Mouse (Mus musculus) midbrain, embryonic 13.5 days (tissue): ENCODE data around the gene Pitx1. TPM values are rescaled to one million over a fixed set of nuclear protein-coding genes. Genes with fewer than 3 reads are reported as not detected.

ENCODE experiments used
- ATAC-seq: fragments of 200-750 bp; cut with Nextera tagmentation; 2 replicates; pipeline ENCODE4 v1.8.0; 2017; ENCODE audit warnings: mild to moderate bottlenecking, moderate TSS enrichment, moderate library complexity
- H3K27ac ChIP-seq: fragments of 300-500 bp; sonication (generic); 2 replicates; pipeline ENCODE4 v1.5.1; 2015; ENCODE audit warnings: inconsistent platforms, mild to moderate bottlenecking, moderate library complexity
- H3K27me3 ChIP-seq: fragments of 300-500 bp; sonication (generic); 2 replicates; pipeline ENCODE4 v1.6.1; 2015; ENCODE audit warnings: mild to moderate bottlenecking, inconsistent platforms
- H3K36me3 ChIP-seq: fragments of 300-500 bp; sonication (generic); 2 replicates; pipeline ENCODE4 v1.6.1; 2015; ENCODE audit warnings: mild to moderate bottlenecking, inconsistent platforms
- H3K4me1 ChIP-seq: fragments of 300-500 bp; sonication (generic); replicated peaks from 2 replicates; pipeline ENCODE4 v1.6.1; 2015; ENCODE audit warnings: inconsistent platforms
- H3K4me2 ChIP-seq: fragments of 300-500 bp; sonication (generic); replicated peaks from 2 replicates; pipeline ENCODE4 v1.6.1; 2015; ENCODE audit warnings: moderate library complexity, mild to moderate bottlenecking, inconsistent platforms
- H3K4me3 ChIP-seq: fragments of 300-500 bp; sonication (generic); replicated peaks from 2 replicates; pipeline ENCODE4 v1.5.1; 2015; ENCODE audit warnings: mild to moderate bottlenecking, inconsistent platforms
- H3K9ac ChIP-seq: fragments of 300-500 bp; sonication (generic); replicated peaks from 2 replicates; pipeline ENCODE4 v1.6.1; 2015; ENCODE audit warnings: mild to moderate bottlenecking, inconsistent platforms
- H3K9me3 ChIP-seq: fragments of 300-500 bp; sonication (generic); 2 replicates; pipeline ENCODE4 v1.6.1; 2016; ENCODE audit warnings: mild to moderate bottlenecking, inconsistent platforms
- WGBS: fragments of 180-500 bp; shearing (Covaris S2); methylation state at CpG from one replicate; pipeline ENCODE4 v1.1.7; 2015; 5-methylcytosine and 5-hydroxymethylcytosine counted together
- polyA plus RNA-seq: library from polyadenylated mRNA; unstranded; fragments of >200 nt; fragmentation: Nextera tagmentation; extraction: Ambion mirVana; gene quantifications from 2 replicates; pipeline ENCODE4 v1.2.1, GENCODE M21; 2015

Pitx1 gene
- polyA plus RNA-seq, result 0.75 and 1.5 TPM in 2 replicates

GRCm38 (mm10) chr13:55836142-55836625, at the start of gene Pitx1:
Pitx1 (minus strand) TSS chr13:55836192.
- ATAC-seq, result no peak
- WGBS, result under 1% methylated on average over 26 of the region's 36 CpGs
- Histone ChIP-seq H3K4me3 (peak within 1 kb of the TSS; percentile 15), H3K36me3 (no peaks in the 10 kb centered on the region), H3K9ac (no peak within 1 kb of the TSS), H3K27ac (no peak within 1 kb of the TSS), H3K4me2 (peak within 1 kb of the TSS; percentile 10), H3K27me3 (peaks cover 100% of the 10 kb centered on the region), H3K9me3 (no peaks in the 10 kb centered on the region), H3K4me1 (peaks cover 40% of the 10 kb centered on the region)

GRCm38 (mm10) chr13:55881431-55882202, 45.6 kb upstream of the Pitx1 start:
- 0 out of 2 replicates have a peak, but pooled peaks cover 3% of the 10 kb centered on the region for H3K27me3 ChIP-seq
- H3K4me3 ChIP-seq, result no peak overlapping the region
- H3K27ac ChIP-seq, result no peak overlapping the region
- H3K36me3 ChIP-seq, result no peaks in the 10 kb centered on the region
- no peak overlapping the region for H3K4me2 ChIP-seq
- H3K4me1 ChIP-seq, result peaks cover 7% of the 10 kb centered on the region; the same call in 1 of the 2 replicates
- 45% methylated on average over 16 of the region's 16 CpGs for WGBS
- ATAC-seq, result no peak; the same call in 1 of the 2 replicates
- no peak overlapping the region for H3K9ac ChIP-seq
- no peaks in the 10 kb centered on the region for H3K9me3 ChIP-seq

GRCm38 (mm10) chr13:55878353-55878752, 42.4 kb upstream of the Pitx1 start:
- Histone ChIP-seq H3K9me3 (no peaks in the 10 kb centered on the region), H3K9ac (no peak overlapping the region), H3K4me2 (no peak overlapping the region), H3K27me3 (0 out of 2 replicates have a peak, but pooled peaks cover 3% of the 10 kb centered on the region), H3K27ac (no peak overlapping the region), H3K36me3 (no peaks in the 10 kb centered on the region), H3K4me1 (peaks cover 15% of the 10 kb centered on the region), H3K4me3 (no peak overlapping the region)
- 83% methylated on average over 4 of the region's 4 CpGs for WGBS
- ATAC-seq, result no peak

GRCm38 (mm10) chr13:55871410-55871809, 35.4 kb upstream of the Pitx1 start:
- WGBS, result 81% methylated on average over 7 of the region's 7 CpGs
- Histone ChIP-seq H3K9me3 (no peaks in the 10 kb centered on the region), H3K27me3 (no peaks in the 10 kb centered on the region), H3K4me3 (no peak overlapping the region), H3K36me3 (no peaks in the 10 kb centered on the region), H3K4me2 (no peak overlapping the region), H3K27ac (no peak overlapping the region), H3K4me1 (peaks cover 8% of the 10 kb centered on the region), H3K9ac (no peak overlapping the region)
- ATAC-seq, result no peak

- ATAC-seq, result no peak
- Histone ChIP-seq H3K9me3 (no peaks in the 10 kb centered on the region), H3K9ac (no peak overlapping the region), H3K4me3 (no peak overlapping the region), H3K36me3 (no peaks in the 10 kb centered on the region), H3K27me3 (peaks cover 6% of the 10 kb centered on the region; the same call in 1 of the 2 replicates), H3K4me2 (no peak overlapping the region), H3K27ac (no peak overlapping the region), H3K4me1 (peaks cover 7% of the 10 kb centered on the region)
- WGBS, result 86% methylated on average over 1 of the region's 1 CpGs
Observed at GRCm38 (mm10) chr13:55870001-55870400, 34.0 kb upstream of the Pitx1 start.

GRCm38 (mm10) chr13:55867540-55868103, 31.6 kb upstream of the Pitx1 start:
- Histone ChIP-seq H3K27me3 (peaks cover 11% of the 10 kb centered on the region; the same call in 1 of the 2 replicates), H3K4me2 (no peak overlapping the region), H3K4me1 (no peaks in the 10 kb centered on the region), H3K4me3 (no peak overlapping the region), H3K9me3 (no peaks in the 10 kb centered on the region), H3K36me3 (no peaks in the 10 kb centered on the region), H3K27ac (no peak overlapping the region), H3K9ac (no peak overlapping the region)
- WGBS, result 74% methylated on average over 13 of the region's 13 CpGs
- no peak for ATAC-seq

- Histone ChIP-seq H3K27ac (no peak overlapping the region), H3K36me3 (no peaks in the 10 kb centered on the region), H3K9ac (no peak overlapping the region), H3K4me1 (peaks cover 17% of the 10 kb centered on the region), H3K9me3 (no peaks in the 10 kb centered on the region), H3K4me2 (no peak overlapping the region), H3K27me3 (peaks cover 71% of the 10 kb centered on the region), H3K4me3 (no peak overlapping the region)
- no peak for ATAC-seq
- WGBS, result 19% methylated on average over 10 of the region's 10 CpGs
Observed at GRCm38 (mm10) chr13:55860483-55860882, 24.5 kb upstream of the Pitx1 start.

GRCm38 (mm10) chr13:55858463-55858862, 22.5 kb upstream of the Pitx1 start:
- peaks cover 80% of the 10 kb centered on the region for H3K27me3 ChIP-seq
- 92% methylated on average over 5 of the region's 5 CpGs for WGBS

GRCm38 (mm10) chr13:55855793-55856192, 19.8 kb upstream of the Pitx1 start:
- peaks cover 86% of the 10 kb centered on the region for H3K27me3 ChIP-seq
- H3K4me1 ChIP-seq, result peaks cover 17% of the 10 kb centered on the region
- H3K9ac ChIP-seq, result no peak overlapping the region
- ATAC-seq, result no peak
- H3K9me3 ChIP-seq, result no peaks in the 10 kb centered on the region
- H3K4me2 ChIP-seq, result no peak overlapping the region
- no peaks in the 10 kb centered on the region for H3K36me3 ChIP-seq
- no peak overlapping the region for H3K27ac ChIP-seq
- 66% methylated on average over 7 of the region's 7 CpGs for whole genome bisulfite sequencing
- H3K4me3 ChIP-seq, result no peak overlapping the region

More at GRCm38 (mm10) chr13:55858463-55858862, 22.5 kb upstream of the Pitx1 start:
- H3K4me2 ChIP-seq, result no peak overlapping the region
- H3K4me3 ChIP-seq, result no peak overlapping the region
- no peaks in the 10 kb centered on the region for H3K9me3 ChIP-seq
- no peak for ATAC-seq
- peaks cover 17% of the 10 kb centered on the region for H3K4me1 ChIP-seq
- H3K9ac ChIP-seq, result no peak overlapping the region
- H3K27ac ChIP-seq, result no peak overlapping the region
- no peaks in the 10 kb centered on the region for H3K36me3 ChIP-seq

- H3K27me3 ChIP-seq, result peaks cover 80% of the 10 kb centered on the region
- H3K27ac ChIP-seq, result no peak overlapping the region
- H3K4me1 ChIP-seq, result peaks cover 8% of the 10 kb centered on the region
- 69% methylated on average over 3 of the region's 3 CpGs for WGBS
- ATAC-seq, result no peak
- H3K9ac ChIP-seq, result no peak overlapping the region
- H3K4me3 ChIP-seq, result no peak overlapping the region
- H3K36me3 ChIP-seq, result no peaks in the 10 kb centered on the region
- H3K4me2 ChIP-seq, result no peak overlapping the region
- H3K9me3 ChIP-seq, result no peaks in the 10 kb centered on the region
Observed at GRCm38 (mm10) chr13:55852205-55852604, 16.2 kb upstream of the Pitx1 start.

GRCm38 (mm10) chr13:55850726-55851125, 14.7 kb upstream of the Pitx1 start:
- peaks cover 7% of the 10 kb centered on the region; the same call in 1 of the 2 replicates for H3K4me1 ChIP-seq
- H3K9me3 ChIP-seq, result no peaks in the 10 kb centered on the region
- H3K27me3 ChIP-seq, result peaks cover 69% of the 10 kb centered on the region
- no peak overlapping the region for H3K4me2 ChIP-seq
- no peaks in the 10 kb centered on the region for H3K36me3 ChIP-seq
- ATAC-seq, result no peak
- H3K4me3 ChIP-seq, result no peak overlapping the region
- no peak overlapping the region for H3K27ac ChIP-seq
- WGBS, result 78% methylated on average over 5 of the region's 5 CpGs
- H3K9ac ChIP-seq, result no peak overlapping the region

GRCm38 (mm10) chr13:55848604-55849190, 12.7 kb upstream of the Pitx1 start:
- H3K36me3 ChIP-seq, result no peaks in the 10 kb centered on the region
- H3K27me3 ChIP-seq, result peaks cover 67% of the 10 kb centered on the region
- no peak overlapping the region for H3K4me3 ChIP-seq
- no peak overlapping the region for H3K9ac ChIP-seq
- peaks cover 7% of the 10 kb centered on the region; the same call in 1 of the 2 replicates for H3K4me1 ChIP-seq
- 56% methylated on average over 13 of the region's 13 CpGs for WGBS
- H3K4me2 ChIP-seq, result no peak overlapping the region
- ATAC-seq, result no peak
- H3K27ac ChIP-seq, result no peak overlapping the region
- no peaks in the 10 kb centered on the region for H3K9me3 ChIP-seq
